Mouse (Mus musculus): ENCODE data around the gene Carmil1.
"Not testable (repeated sequence)": the region's sequence is repeated elsewhere in the genome, so short reads cannot be mapped to it uniquely, and the experiment has no call there.

Gene Carmil1

DNA sequence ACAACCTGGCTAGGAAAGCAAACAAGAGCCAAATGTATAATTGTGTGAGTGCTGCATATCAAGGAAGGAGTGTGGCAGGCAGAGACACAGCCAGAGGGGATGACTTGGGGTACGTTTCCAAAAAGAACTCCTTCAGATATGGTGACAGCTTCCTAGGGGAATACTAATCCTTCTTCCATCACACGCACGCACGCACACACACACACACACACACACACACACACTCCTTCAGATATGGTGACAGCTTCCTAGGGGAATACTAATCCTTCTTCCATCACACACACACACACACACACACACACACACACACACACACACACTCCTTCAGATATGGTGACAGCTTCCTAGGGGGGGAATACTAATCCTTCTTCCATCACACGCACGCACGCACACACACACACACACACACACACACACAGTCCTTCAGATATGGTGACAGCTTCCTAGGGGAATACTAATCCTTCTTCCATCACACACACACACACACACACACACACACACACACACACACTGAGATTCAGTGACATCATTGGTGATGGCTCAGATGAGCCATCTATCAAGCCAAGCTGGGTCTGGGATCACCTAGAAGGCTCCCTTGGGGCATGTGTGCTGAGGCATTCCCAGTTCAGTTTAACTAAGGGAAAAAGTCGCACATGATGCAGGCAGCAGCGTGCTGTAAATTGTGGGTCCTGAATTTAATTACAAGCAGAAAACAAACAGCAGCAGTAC is 175.8 kb downstream of the Carmil1 start:
- not testable (repeated sequence) for DNase-seq (ENCODE audit: low spot score in 2 of 2)

- no peak for DNase-seq (ENCODE audit: low spot score in 2 of 2)
These were observed 176.6 kb downstream of the Carmil1 start for GRCm38 (mm10) chr13:24104016-24104415.

DNA sequence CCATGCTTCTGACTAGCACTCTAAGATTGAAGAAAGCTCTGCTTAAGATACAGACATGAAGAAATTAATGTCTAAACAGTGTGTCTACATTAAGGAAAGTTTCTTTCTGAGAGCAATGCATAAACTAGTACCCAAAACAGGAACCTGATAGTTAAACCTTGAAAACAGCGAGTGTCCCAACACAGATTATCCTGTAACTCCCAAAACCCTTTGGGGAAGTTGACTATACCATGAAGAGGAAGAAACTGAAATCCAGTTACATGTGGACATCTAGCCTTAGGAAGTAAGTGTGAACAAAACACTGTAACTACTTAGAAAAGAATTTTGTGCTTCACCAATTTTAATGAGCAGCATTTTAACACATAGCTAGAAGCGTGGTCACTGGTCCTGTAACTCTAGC is 177.4 kb downstream of the Carmil1 start:
- DNase-seq (ENCODE audit: low spot score in 2 of 2) = no peak

DNA sequence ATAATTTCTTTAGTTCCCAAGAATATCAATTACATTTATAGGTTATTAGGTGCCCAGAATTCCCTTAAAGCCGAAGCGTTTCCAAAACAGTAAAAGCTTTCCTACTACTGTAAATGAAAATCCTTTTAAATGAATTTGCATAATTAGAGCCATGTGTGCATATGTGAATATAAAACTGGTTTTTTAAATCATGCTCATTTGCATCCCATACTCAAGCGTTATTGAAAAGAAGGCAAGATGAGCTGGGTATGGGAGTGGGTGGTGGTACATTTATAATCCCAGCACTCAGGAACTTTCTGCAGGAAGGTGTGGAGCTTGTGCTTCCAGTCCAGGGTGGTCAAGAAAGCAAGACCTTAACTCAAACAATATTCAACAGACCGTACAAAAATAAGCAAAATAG is 178.3 kb downstream of the Carmil1 start:
- DNase-seq (ENCODE audit: low spot score in 2 of 2) = no peak

DNA sequence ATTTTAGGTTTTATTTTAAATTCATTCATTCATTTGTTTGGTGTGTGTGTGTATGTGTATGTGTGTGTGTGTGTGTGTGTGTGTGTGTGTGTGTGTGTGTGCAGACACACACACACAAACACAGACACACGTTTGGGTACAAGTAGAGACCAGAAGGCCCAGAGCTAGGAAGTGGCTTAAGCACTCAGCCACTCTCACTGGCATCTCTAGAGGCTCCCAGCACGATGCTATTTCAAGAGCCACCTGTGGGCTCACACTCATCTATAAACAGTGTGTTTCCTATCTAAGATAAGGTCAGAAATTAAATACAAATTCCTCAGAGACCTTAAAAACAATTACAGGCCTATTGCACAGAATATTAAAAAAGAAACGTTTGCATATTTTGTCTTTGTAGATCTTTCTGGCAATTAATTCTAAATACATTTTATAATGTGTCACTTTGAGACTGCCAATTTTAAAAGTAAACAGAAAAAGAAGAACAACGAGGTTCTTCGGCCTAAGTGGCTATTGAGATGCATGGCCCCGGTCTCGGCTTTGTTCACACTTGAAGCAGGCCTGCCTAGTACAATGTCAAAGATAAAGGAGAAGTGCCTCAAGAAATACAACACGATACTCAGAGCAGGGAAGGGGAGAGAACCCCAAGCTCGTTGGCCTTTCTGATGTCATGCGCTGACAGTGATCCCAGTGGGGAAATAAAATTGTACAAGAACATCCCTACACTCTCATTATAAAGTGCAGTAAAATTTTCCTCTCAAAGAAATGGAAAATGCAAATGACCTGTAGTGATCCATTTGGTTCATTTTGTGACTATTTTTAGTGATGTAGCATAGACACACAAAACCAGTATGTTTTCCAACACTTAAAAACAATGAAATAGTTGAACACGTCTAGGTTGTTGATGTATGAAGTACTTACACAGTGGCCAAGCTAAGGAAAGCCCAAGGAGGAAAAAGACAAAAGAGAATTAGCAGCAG is 179.2 kb downstream of the Carmil1 start:
- peak in 1 of 2 experiments; percentile 9 for DNase-seq (ENCODE audit: low spot score in 2 of 2)

- peak in 1 of 2 experiments; percentile 16 for DNase-seq (ENCODE audit: low spot score in 2 of 2)
These were observed 180.0 kb downstream of the Carmil1 start for GRCm38 (mm10) chr13:24100516-24101094.

- DNase-seq (ENCODE audit: low spot score in 2 of 2) = no peak
These were observed 184.0 kb downstream of the Carmil1 start for GRCm38 (mm10) chr13:24096573-24096972.

DNA sequence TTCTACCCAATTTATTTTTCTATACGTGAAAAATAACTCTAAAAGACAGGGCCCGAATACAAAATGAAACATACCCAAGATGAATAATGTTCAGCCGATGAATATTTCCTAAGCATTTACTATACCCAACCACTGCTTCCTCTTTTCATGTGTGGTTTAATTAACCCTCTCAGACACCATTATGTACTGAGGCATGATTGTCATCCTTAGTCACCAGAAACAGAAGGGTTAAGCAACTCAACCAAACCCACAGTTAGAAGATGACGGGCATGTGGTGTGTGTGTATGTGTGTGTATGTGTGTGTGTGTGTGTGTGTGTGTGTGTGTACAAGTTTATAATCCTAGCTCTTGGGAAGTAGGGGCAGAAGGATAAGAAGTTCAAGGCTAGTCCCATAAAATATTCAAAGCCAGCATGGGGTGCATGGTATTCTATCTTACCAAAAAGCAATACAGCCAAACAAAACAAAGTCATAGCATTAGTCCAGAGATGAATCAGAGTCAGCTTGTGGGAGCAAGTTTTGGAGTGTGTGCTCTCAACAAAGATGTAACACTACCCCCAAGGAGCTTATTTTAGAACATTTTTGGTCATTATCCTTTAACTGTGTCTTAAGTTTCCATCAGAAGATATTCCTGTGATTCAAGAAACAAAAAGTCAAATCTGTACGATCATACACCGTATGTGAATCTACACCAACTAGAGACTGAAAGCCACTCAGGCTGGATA is 185.6 kb downstream of the Carmil1 start:
- DNase-seq (ENCODE audit: low spot score in 2 of 2) = no peak

- no peak for DNase-seq (ENCODE audit: low spot score in 2 of 2)
These were observed 187.5 kb downstream of the Carmil1 start for GRCm38 (mm10) chr13:24093108-24093507.

GRCm38 (mm10) chr13:24092073-24092472 is 188.5 kb downstream of the Carmil1 start:
- no peak for DNase-seq (ENCODE audit: low spot score in 2 of 2)

GRCm38 (mm10) chr13:24082153-24082552 is 198.4 kb downstream of the Carmil1 start:
- no peak for DNase-seq (ENCODE audit: low spot score in 2 of 2)

- no peak for DNase-seq (ENCODE audit: low spot score in 2 of 2)
These were observed 198.9 kb downstream of the Carmil1 start for GRCm38 (mm10) chr13:24081698-24082097.

GRCm38 (mm10) chr13:24072588-24072987 is 208.0 kb downstream of the Carmil1 start:
- DNase-seq (ENCODE audit: low spot score in 2 of 2) = no peak

DNA sequence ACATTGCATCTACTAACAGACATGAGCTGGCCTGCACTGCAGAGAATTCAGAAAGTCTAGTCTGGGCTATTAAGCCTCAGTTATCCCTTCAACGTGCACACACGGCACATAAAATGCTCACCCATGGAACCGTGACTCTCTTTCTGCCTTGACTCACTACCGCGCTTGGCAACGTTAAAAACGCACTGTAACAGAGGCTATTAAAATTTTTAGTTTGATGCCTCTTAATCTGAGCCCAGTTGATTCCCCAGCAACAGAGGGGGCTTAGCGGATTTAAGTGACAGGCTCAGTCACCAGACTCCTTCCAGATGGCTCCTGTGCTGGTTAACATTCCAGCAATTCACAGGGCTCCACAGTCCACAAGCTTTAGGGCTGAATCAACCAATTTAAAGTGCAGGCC is 213.0 kb downstream of the Carmil1 start:
- DNase-seq (ENCODE audit: low spot score in 2 of 2) = peak in 1 of 2 experiments; percentile 58

- DNase-seq (ENCODE audit: low spot score in 2 of 2) = no peak
These were observed 215.1 kb downstream of the Carmil1 start for GRCm38 (mm10) chr13:24065536-24065935.

DNA sequence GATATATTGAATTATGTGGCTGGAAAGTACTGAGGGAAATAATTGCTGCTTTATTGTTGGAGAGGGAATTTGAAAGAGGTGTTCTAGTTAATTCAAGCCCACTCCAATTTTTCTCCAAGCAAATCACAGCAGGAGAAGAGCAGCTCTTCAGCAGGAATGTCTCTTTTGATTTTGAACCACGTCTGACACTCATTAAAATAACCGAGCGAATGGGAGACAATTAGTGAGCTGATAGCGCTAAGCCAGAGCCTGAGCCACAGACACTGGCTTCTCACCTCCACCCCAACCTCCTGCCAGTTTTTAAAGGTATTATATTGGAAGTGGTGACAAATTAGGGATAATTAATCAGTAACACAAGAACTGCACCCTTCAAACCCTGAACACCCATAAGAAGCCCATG is 217.8 kb downstream of the Carmil1 start:
- no peak for DNase-seq (ENCODE audit: low spot score in 2 of 2)

DNA sequence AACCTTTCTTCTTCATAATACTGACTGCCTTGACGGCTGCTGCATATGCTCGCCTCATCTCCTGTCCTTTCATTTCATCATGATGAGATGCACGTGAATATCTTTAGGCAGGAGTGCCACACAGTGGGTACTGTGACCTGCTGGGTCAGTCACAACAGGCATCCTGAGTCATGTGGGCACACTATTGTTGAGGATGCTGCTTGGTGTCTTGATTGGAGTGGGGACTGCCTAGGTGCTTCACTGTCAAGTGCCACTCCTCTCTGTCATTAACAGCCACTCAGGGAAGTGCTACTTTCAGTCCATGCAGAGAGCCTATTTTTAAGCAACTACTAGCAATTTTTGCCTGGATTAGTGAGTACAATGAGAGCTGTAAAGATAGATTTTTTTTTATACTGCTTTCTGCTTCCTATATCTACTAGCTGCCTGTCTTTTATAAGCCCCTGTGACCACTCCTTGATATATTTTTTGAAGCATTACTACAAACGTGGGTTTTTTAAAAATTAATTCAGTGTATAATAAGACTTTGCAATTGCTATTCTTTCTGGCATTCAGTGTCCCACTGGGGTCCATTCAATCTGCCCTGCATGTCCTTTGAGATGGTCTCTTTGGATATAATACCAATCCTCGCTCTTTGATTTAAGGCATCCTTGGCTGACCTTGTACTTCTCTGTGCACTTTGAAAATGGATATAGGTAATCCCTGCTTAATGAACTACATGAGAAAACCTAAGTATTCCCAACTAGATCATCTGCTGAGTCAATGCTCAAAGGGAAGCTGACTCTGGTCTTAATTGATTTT is 225.3 kb downstream of the Carmil1 start:
- DNase-seq (ENCODE audit: low spot score in 2 of 2) = no peak

DNA sequence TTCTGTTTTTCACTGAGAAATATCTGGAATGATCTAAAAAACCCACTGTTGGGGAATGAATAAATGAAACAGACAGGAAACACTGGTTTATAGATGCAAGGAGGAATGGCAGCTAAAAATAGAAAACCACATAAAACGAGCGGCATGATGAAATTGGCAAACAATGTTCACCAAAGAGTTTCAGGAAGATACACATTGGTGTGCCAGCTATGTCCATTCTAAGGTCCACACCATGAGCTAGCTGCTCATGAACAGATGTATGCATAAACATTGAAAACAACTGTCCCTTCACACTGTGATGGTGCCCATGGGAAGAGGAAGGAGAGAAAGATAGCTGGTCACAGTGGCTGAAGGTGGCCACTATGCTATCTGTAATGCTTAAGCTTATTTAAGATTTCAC is 229.1 kb downstream of the Carmil1 start:
- no peak for DNase-seq (ENCODE audit: low spot score in 2 of 2)

DNA sequence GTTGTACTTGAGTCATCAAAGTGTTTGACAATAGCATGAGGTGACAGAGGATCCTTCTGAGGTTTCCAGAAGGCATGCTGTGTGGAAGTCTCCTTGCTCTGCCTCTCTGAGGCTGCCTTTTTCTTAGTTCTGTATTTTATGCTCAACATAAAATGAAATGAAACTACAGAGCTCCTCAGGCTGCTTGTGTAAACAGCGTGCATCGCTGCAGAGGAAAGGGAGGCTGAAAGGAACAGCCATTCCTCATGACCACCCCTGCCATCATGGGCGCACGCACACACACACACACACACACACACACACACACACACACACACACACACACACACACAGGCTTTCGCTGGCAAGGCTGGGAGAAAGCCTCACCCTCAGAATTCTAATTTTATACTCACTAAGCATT is 230.3 kb downstream of the Carmil1 start:
- peak; percentile 43 to 44 for DNase-seq (ENCODE audit: low spot score in 2 of 2)

- peak; percentile 84 to 92 for DNase-seq (ENCODE audit: low spot score in 2 of 2)
These were observed 231.1 kb downstream of the Carmil1 start for GRCm38 (mm10) chr13:24049267-24050034.
